Mouse (Mus musculus): Measurements from ENCODE around the gene Arhgap33.
"Not testable (repeated sequence)": the region's sequence is repeated elsewhere in the genome, so short reads cannot be mapped to it uniquely, and the experiment has no call there.

The Arhgap33 gene

DNA sequence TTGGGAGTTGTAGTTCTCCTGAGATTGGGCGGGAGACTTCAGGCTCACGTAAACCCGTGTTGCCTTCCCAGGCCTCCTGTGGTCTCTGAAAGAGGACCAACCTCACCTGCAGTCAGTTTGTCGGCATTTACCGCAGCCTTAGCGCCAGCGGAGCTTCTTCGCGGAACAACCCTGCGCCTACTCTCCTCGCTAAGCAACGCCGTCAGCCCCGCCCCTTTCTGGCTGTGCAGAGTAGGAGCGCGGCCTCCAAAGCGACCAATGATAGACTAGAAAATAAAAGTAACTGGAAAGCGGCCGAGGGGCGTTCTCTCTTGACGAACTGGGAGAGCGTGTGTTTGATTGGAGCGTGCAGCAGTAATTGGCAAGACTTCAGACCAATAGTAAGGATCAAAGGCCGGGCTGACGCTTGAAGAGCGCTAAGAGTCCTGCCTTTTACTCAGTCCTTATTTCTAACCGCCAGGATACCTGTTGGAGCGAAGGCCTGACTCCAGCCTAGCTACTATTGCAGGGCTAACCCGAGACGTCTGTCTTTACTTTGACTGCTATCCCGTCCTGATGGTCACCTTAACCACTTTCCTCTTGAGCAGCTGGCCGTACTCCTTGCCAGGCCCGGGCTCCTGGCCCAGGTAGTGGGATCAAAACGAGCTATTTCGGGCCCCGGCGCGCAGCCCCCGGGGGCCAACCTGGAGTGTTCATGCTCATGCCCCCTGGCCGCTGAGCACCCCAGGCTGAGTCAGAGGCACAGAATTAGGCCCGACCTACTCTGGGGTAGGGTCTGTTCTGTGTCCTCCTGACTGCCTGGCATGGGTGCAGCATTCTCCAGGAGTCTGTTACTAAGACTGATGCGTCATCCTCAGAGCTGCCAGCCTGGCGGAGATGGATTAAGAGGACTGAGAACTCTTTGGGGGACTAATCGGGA is 17.5 kb upstream of the Arhgap33 start, which contains the start of the genes Hspb6 and Proser3:
Gene Hspb6, plus strand, starts transcription at position 77 of the 919 bp plus-strand sequence.
Gene Proser3, minus strand, starts transcription at position 198 of the 919 bp plus-strand sequence.
- peak; percentile 91 for DNase-seq (ENCODE audit: low spot score)

DNA sequence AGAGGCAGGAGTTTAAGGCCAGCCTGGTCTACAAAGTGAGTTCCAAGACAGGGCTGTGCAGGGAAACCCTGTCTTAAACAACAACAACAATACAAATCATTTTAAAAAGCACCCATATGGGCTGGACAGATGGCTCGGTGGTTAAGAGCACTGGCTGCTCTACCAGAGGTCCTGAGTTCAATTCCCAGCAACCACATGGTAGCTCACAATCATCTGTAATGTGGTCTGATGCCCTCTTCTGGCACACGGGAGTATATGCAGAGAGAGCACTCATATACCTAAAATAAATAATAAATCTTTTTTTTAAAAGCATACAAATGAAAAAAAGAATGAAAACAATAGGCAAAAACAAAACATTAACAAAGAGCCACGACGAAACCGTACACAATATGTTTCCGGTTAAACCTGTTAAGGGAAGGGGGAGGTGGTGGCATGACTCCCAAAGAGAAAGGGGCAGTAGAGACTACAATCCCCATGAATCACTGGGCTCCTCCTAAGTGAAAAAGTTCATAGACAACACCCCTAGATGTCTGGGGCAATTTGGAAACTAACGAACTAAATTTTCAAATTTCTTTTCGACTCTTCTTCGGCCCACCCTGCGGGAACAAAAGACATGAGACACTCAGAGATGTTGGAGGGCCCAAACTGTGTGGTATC is 16.7 kb upstream of the Arhgap33 start:
- no peak for DNase-seq (ENCODE audit: low spot score)

DNA sequence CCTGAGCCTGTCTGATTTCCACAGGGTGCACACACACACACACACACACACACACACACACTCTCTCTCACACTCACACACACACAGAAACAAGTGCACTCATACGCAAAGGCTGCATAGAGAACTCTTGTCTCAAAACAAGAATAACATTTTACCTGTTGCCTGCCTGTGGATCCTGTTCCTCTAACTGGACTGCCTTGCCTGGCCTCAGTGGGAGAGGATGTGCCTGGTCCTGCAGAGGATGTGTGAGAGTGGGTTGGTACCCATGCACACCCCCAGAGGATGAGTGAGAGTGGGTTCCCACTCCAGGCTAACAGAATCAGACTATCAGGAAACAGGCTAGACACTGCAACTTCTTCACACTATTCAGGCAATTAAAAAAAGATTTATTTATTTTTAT is 15.7 kb upstream of the Arhgap33 start:
- DNase-seq (ENCODE audit: low spot score), result no peak

DNA sequence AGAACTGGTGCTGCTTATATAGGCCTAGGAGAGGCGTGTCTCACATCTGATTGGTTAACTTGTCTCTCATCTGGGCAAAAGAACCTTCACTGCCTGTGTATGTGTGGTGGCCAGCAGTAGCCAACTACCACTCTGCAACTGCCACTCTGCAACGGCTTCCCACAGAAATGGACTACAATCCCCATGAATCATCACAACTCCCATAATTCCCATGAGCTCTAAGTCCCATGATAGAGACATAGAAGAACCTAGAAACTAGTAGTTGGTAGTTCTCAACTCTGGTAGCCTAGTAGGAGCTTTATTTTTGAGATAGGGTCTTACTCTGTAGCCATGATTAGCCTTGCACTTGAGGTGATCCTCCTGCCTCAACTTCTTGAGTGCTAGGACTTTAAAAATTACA is 15.0 kb upstream of the Arhgap33 start:
- no peak for DNase-seq (ENCODE audit: low spot score)

DNA sequence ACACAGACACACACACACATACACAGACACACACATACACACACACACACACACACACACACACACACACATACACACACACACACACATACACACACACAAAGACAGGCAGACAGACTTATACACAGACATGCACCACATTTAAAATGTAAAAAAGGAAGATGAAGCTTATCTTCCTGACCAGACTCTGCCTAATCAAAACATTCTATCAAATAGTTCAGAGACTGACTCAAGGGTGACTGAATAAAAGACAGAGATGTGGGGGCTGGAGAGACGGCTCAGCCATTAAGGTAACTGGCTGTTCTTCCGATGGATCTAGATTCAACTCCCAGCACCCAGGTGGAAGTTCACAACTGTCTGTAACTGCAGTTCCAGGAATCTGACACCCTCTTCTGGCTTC is 9.5 kb upstream of the Arhgap33 start:
- DNase-seq (ENCODE audit: low spot score), result no peak

DNA sequence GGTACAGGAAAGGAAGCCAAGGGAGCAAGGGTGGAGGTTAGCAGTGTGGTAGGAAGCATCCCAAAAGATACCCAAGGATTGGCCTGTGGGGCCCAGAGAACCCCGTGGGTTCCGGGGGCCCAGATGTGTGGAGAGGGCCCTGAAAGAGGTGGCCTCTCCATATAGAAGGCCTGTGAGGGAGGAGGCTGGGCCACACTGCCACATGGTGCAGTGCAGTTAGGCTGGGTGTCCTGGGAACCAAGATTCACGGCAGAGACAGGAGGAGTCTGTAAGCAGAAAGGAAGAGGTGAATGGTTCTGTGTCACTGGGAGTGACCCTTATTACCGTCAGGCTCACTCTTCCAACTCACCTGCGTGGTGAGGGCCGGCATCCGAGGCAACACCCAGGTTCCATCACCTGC is 5.7 kb upstream of the Arhgap33 start:
- no peak for DNase-seq (ENCODE audit: low spot score)

DNA sequence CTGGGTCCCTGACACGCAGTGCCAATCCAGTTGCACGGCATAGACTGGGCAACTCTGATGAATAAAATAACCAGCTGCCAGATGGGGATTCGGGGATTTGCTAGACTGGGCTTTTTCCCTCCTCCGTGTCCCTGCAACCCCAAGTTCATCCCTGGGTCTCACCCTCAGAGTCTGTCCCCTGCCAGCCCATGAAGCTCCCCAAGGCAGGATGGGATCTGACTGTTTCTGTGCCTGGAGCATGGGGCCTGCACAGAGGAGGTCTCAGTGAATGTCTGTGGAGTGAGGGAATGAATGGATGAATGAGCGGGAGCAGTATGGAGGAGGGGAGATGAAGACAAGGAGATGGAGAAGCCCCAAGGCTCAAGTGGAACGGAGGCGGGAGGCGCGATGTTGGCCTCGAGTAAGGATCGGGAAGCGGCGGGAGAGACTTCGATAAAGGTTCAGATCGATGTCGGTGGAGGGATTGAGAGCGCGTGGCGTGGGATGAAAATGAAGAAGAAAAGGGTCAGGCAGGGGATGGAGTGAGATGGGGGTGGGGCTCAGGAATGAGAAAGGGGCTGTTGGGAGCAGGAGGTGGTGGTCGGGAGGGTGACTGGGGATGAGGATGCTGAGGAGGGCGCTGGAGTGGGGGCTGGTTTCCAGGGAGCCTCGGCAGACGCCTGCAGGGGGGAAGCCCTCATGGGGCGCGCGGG is 773 bp downstream of the Arhgap33 start:
- DNase-seq (ENCODE audit: low spot score), result no peak

DNA sequence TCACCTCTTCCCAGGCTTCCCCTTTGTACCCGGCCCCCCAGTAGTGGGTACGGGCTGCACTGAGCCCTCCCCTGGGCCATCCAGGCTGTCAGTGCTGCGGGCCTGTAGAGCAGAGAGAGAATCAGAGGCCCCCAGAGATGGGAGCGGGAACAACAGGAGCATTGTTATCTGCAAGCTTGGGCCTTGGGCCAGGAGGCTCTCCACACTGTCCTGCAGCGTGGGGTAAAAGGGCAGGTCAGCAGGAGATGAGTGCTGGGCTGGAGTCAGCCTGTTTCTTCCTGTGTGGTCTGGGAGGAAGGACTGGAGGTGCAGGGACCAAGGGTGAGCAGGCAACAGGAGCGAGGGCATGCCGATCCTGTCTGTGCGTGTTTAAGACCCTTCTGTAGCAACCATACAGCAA is 1.9 kb downstream of the Arhgap33 start:
- no peak for DNase-seq (ENCODE audit: low spot score)

DNA sequence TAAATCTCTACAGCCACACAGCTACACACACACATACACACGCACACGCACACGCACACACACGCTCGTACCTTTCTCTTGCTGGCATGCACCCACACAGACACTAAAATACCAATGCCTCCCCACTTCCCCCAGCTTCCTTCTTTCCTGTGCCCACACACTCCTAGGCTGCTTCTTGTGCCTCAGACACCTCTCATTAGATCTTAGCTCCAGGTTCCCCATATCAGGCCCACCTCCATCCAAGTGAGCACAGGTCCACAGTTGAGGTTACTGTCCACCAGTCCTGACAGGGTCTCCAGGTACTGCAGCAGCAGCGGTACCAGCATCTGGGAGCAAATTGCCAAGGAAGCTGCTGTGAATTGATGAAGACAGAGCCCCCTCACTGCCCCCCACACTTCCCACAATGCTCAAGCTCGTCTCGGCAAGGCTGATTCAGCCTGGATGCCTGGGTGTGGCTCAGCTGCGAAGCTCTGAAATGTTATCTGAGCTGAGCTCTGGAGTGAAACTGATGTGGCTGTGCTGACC is 3.5 kb downstream of the Arhgap33 start:
- DNase-seq (ENCODE audit: low spot score), result no peak

DNA sequence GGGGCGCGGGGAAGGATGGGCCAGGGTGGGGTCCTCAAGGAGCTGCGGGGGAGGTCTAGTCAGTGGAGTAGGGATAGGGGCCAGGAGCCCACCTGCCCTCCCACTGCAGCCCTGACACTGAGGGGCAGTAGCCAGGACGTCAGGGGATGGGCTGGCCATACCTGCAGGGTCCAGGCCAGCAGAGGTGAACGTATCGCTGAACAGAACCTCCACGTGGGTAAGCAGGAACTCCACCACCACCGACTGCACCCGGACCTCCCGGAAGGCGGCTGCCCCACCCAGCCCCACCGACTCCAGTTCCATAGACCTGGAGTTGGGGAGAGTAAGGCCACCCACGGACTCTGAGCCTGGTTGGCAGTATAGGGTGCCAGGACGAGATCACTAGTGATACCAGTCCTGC is 7.9 kb downstream of the Arhgap33 start:
- DNase-seq (ENCODE audit: low spot score), result no peak

DNA sequence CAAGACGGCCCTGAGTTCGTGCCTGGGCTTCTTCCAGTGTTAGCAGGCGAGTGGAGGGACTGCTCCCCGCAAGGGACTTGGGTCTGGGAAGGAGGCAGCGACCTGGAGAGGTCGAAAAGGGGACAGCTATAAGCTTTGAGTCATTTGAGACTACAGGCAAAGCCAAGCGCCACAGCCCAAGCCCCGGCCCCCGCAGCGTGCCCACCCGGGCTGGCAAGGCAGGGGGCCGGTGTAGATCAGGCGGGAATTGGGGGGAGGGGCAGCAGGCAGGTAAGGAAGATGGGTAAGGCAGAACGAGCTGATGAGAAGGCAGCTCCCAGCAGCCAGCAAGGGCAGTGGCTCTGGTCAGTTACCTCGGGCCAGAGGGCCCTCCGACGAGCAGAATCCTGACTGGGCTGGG is 8.5 kb downstream of the Arhgap33 start:
- no peak for DNase-seq (ENCODE audit: low spot score)

DNA sequence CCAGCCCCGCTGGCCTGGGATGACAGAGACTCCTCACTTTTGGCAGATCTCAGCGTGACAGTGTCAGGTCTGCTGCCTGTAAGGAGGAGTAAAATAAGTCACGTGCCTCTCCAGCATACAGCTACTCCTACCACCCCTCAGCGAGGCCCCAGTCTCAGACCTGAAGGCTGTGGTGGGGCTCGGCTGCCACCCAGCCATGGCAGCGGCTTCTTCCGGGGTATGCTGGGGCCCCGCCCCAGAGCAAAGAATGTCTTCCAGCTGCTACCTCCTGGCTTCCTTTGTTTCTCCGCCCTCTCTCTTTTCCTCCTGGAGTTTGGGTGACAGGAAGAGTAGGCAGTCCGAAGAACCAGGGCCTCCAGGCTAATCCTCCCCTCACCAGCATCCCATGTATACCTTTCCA is 8.9 kb downstream of the Arhgap33 start:
- no peak for DNase-seq (ENCODE audit: low spot score)

DNA sequence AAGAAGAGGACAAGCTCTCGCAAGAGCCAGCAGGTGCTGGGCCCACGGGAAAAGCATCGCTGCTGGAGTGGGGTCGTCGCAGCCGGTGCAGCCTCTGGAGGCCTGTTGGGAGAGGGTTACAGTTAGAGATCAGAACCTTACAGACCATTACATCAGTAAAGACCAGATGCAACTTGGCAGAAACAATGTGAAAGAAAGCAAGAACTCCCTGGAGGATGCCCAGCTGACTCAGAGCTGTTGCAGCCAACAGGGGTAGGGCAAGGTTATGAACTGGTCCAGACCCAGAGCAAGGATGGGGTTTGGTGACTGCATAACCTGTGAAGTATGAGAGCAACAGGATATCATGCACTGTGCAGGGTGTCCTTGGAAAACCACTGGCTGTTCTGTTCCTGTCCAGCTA is 10.4 kb downstream of the Arhgap33 start:
- DNase-seq (ENCODE audit: low spot score), result no peak

DNA sequence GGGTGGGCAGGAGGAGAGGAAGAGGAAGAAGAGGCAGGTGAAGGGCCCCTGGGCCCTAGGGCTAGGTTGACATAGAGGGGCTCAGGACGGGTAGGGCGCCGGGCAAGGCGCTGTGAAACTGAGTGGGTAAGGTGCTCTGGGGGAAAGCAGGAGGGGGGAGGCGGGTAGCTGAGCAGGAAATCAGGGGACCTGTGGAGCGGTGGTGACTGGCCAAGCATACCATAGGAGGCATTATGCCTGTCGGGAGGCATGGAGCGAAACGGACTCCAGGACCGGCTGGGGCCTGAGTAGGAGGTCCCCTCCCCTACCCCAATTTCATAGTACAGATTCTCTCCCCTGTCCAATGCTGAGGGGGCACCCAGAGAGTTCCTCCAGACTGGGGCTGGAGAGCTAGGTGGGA is 12.0 kb downstream of the Arhgap33 start:
- no peak for DNase-seq (ENCODE audit: low spot score)

DNA sequence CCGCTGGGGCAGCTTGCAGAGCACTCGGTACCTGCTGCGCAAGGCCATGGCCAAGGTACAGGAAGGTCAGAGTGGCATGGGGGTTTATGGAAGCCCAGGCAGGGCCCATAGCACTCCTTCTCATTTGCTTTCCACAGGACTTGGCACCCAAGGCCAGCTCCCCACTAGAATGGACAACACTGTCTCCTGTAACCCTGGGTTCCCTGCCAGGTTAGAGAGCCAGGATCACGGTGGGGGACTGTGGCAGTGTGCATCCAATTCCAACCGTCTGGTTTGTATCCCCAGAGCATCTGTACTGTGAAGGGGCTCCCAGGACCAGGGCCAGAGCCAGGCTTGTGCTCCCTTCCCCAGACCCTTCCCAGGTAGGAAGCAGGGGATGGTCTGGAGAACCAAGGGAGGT is 14.0 kb downstream of the Arhgap33 start:
- no peak for DNase-seq (ENCODE audit: low spot score)

DNA sequence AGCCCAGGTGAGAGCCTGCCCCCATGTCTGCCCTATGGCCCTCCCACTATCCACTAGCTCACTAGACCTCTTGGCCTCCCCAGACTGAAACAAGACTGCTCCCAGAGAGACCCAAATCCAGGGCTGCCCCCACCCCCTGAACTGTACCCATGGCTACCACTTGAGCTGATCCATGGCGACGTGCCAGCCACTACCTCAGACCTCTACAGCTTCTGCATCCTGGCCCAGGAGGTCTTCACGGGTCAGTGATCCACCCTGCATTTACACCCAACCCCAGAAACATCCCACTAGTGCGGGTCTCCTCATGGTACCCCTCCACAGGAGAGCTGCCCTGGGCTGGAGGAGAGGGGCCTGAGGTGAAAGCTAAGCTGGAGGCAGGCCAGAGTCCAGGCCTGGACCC is 14.5 kb downstream of the Arhgap33 start:
- no peak for DNase-seq (ENCODE audit: low spot score)

DNA sequence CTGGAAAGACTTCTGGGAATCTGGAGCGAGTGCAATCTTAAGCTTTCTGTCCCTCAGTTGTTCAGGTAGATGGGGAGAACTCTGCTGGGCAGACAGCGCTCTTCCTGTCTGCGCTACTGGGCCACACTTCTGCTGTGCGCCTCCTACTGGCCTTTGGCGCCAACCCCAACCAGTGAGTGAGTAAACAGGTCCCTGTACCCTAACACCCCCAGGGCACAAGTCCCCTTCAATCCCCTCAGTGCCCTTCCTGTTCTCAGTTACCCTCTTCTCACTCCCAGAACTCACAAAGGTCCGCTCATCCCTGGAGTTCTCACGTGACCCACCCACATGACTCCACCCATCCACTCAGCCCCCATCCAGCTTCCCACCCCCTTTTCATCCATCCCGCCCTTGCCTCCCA is 16.5 kb downstream of the Arhgap33 start:
- DNase-seq (ENCODE audit: low spot score), result no peak

DNA sequence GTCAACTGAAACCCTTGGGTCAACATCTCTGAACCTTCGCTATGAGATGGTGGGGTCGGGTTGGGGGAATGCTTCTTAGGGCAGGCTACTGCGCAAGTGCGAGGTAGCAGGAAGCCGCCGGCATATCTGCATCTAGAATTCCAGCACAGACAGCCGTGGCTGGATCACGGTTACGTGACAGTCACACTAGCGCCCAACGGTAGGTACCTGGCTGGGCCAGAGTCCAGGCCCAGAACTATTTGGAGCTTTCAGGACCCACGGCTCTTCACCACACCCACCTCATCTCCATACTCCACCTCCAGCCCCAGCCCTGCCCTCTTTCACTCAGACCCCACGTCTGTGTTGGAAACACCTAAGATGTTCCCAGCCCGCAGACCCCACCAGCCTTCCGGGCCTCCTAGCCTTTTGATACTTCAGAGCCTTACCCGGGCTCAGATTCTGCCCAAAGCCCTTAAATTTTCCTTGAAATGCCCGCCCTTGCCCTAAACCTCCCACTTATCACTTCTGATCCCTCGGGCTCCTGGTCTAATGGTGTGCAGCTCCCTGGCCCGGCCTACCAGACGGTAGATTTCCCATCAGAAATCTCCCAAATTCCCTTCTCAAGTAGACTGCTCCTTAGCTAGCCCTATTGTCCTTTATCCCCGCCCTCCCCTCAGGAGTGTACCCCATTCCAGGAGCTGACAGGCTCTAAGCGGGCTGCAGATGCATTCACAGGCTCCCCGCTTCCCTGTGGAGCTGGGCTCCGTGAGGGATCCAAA is 19.7 kb downstream of the Arhgap33 start:
- DNase-seq (ENCODE audit: low spot score), result no peak

DNA sequence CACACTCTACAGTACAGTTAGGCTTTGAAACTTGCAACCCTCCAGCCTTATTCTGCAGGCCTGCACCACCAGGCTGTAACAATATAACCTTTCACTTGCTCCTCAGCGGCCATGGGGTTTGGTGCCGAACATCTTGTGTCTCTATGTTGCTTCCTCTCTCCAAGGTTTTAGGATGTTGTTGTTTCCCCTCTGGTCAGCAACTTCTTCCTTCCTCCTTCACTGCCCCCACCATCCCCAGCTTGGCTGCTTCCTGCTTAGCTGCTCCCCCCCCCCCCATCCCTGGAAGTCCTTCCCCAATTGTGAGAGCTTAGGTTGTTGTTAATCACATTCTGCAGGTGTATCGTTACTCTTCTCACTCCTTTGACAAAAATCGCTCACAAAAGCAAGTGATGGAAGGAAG is 26.8 kb downstream of the Arhgap33 start:
- DNase-seq (ENCODE audit: low spot score), result no peak

DNA sequence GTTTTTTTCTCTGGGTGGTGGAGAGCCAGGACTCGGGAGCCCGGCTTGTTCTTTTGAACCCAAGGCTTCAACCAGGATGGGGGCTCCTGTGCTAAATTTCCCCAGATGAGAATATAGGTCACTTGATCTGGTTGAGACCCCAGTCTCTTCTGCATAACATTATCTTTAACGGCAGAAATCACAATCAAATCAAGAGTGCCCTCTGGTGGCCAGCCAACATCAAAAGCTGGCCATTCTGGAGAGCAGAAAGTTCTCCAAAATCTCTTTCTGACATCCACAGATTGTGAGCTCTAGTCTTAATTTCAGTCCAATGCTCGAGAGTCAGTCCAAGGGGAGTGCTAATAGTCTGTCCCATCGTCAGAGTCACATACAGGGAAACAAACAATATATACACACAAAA is 33.7 kb downstream of the Arhgap33 start:
- DNase-seq (ENCODE audit: low spot score), result not testable (repeated sequence)

DNA sequence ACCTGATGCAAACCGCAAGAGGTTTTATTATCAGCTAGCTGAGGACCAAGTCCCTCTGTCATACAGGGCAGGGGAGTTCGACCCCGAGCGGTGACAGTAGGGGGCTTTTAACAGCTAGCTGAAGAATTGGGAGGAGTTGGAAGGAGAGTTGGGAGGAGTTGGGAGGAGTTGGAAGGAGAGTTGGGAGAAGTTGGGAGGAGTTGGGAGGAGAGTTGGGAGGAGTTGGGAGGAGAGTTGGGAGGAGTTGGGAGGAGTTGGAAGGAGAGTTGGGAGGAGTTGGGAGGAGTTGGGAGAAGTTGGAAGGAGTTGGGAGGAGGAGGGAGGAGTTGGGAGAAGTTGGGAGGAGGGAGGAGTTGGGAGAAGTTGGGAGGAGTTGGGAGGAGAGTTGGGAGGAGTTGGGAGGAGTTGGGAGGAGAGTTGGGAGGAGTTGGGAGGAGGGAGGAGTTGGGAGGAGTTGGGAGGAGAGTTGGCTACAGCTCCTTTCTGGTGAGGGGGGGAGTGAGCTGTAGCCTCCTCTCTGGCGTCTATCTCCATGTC is 39.3 kb downstream of the Arhgap33 start:
- DNase-seq (ENCODE audit: low spot score), result not testable (repeated sequence)

Measured in urinary bladder, postnatal 25 days (tissue).